Mouse (Mus musculus): ENCODE measurements around the gene Ankrd33.

Gene Ankrd33

DNA sequence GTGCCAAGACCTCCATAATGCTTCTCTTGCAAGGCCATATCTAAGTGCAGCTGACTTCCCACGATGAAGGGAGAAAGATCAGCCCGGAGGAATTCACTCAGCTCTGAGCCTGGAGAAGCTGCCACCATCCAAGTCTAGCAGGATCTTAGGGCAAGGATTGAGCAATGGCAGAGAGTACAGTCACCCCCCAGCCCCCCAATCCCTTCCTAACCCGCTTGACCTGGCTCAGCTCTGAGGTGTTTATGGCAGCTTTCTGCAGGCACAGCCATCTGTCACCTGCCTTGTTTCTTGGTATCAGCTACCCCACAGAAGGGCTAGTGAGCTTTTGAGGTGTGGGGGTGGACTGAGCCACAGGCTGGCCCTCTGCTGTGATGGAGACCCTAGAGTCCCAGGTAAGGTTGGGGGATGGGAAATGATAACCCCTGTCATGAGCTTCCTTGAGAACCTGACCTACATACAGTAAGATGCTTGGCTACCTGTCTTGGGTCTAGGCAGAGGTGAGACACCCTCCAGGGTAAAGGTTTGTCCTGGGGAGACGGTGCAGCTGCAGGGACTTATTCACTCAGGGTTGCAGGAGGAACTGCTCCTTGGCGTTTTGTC, at the start of gene Ankrd33:
Gene Ankrd33 (plus strand): TSS at position 245 of the 600 bp plus-strand sequence.
- no peak for DNase-seq (ENCODE audit: low read depth in 1 of 2, low spot score in 2 of 2)

DNA sequence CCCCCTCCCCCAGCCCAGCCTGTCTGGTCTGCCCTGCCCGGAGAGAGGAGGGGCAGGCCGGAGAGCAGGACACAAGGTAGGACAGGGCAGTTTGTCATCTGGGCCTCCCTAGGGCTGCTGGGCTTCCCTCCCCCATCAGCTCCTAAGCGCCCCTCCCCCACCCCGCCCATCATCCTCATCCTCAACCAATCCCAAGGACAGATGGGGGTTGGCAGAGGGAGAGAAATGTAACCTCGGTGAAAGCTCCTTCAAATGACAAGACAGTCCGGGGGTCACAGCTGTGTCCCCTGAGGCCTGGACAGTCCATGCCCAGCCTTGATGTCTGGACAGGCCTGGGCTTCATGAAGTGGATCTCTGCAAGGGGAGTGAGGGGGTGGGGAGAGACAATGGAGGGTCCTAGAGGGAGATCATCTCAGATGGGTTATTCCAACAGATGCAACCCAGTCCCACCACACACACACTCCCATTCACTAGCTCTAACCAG, 49.1 kb upstream of the Ankrd33 start:
- no peak for DNase-seq (ENCODE audit: low read depth in 1 of 2, low spot score in 2 of 2)

DNA sequence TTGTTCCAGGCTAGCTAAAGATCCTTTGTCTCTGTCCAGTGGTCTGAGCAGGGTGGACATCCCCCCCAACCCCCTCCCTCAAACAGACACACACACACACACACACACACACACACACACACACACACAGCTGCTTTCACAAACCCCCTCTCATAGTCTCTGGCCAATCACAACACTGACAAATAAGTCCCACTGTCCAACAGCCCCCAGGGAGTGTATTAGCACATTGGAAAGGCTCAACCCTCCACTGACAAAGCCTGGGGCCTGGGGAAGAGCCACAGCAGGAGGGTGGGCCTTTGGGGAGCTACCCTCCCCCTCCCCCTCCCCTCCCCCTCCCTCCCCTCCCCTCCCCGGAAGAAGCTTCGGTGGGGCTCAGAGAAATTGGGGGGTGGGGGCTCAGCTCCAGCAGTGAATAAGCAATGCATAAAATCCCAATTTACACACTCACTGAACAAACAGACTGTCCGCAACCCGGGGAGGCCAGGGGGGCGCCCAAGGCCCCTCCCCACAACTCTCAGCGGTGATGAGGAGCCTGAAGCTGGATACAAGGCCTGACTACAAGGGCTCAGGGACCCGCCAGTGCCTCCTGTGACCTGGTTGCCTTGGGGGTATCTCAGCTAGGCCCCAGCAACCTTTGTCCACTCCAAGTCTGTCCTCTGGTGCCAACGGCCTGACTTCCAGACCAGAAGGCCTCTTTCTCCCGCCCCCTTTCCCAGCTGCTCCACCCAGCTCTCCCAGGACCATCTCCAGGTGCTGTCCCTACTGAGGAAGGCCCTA, 48.4 kb upstream of the Ankrd33 start:
- no peak for DNase-seq (ENCODE audit: low read depth in 1 of 2, low spot score in 2 of 2)

DNA sequence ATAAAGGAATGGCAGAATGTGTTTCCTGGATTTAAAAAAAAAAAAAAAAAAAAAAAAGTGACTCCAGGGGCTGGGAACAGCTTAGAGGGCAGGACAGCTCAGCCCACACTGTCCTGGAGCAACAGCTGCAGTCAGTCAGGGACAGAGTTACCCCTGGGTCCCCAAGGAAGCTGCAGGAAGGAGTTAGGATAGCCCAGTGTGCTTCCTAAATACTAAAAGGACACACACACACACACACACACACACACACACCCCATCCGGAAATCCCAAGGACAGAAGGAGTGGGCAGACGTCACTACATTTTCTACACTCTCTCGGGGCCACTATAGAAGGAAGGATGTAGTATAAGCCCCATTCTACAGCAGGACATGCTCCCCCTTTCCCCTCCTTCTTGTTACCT, 47.5 kb upstream of the Ankrd33 start:
- no peak for DNase-seq (ENCODE audit: low read depth in 1 of 2, low spot score in 2 of 2)

DNA sequence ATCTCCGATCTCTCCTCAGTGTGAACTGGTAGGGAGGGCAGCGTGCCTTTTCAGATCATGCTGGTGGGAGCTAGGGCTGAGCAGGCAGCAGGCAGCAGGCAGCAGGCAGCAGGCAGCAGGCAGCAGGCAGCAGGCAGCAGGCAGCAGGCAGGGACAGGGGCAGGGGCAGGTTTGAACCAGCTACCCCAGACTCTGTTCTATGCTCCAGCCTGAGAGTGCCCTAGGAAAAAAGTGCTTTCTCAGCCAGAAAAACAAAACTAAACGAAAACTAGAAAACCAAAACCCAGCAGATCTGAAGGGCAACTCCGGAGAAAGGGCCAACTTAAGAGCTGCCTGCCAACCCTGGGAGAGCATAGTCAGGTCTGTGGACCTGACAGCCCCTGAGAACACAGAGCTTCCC, 46.9 kb upstream of the Ankrd33 start:
- DNase-seq (ENCODE audit: low read depth in 1 of 2, low spot score in 2 of 2): no peak

DNA sequence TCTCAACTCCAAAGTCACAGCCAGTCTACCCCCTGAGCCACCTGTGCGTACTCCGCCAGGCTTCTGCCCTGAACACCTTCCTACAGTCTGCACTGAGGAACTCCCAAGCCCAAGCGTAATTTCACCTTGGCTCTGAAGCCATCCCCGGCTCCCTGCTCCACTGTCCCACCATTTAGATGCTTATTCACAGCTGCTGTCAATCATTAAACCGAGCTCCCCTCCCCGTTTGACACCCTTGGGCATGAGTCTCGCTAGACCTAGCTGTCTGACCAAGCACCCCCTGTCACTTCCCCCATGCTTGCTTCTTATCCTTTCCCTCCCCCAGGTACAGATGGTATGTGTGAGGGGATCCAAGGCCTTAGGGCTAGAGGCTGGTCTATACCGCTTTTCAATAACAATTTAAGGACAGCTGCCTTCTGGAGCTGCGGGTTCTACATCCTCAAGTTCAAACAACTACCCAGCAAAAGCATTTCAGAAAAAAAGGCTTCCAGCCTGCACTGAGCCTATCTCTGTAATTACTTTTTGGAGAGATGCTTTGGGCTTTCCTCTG, 45.8 kb upstream of the Ankrd33 start:
- DNase-seq (ENCODE audit: low read depth in 1 of 2, low spot score in 2 of 2): no peak

DNA sequence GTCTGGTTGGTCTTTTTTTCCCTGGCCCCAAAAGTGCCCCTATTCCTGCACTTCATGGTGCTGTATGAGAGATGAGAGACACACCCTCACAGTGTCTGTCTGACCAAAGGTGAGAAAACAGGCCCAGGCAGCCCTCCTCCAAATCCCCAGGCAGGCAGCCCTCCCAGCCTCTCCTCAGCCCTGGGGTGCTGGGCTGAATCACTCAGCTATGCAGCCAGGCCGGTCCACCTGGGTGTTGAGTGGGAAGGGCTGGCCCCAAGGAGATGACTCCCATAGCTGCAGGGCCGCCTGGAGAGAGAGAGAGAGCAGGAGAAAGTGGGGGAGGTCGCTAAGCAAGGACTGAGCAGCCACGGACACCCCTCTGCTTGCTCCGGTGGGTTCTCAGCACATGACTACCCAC, 44.8 kb upstream of the Ankrd33 start:
- no peak for DNase-seq (ENCODE audit: low read depth in 1 of 2, low spot score in 2 of 2)

DNA sequence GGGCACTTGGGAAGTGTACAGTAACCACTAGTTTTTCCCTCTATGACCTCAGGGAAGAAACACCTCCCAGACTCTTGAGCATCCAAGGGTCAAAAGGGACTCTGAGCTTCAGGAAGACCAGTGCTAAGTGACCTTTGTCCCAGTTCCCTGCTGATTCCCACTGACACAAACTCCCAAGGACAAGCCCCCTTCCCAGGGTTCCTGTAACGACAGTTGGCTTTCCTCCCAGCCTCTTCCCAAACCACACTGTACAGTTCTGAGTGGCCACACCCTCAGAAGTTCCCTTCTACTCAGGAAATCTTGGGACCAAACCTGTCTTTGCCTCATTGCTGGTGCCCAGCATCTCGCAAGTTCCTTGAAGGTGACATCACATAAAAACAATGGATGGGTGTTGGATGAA, 42.8 kb upstream of the Ankrd33 start:
- DNase-seq (ENCODE audit: low read depth in 1 of 2, low spot score in 2 of 2): no peak

DNA sequence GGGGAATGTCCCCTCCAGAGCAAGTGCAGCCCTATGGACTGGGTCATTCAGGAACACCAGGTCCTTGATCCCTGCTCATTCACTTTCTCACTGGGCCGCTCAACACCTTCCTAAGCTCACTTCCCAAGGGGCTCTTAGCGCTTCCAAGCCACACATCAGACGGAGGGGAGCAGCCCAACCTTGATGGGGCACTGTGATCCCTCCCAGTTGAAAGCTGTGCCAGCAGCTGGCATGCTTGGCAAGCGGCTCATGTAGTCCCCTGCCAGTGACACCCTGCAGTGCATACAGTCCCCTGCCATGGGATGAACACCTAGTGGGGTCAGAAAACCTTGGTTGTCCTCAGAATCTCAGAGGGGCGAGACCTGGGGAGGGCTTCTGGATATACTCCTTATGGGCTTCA, 41.5 kb upstream of the Ankrd33 start:
- no peak for DNase-seq (ENCODE audit: low read depth in 1 of 2, low spot score in 2 of 2)

DNA sequence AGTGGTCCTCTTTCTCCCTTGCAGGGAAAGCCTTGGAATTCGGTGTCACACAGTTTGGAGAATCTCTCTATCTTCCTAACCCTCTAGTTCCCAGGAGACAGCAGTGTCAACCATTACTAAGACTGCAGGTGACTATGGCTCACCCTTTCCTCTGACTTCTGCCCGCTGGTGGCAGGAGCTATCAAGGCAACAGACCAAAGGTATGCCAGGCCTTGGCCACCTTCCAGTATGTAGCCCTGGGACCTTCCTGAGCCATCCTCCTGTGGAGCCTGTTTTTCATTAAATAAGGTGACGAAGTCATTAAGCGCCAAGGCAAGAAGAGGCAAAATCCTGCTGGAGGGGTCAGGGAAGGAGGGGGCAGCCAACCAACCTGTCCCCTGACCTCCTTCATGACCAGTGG, 40.4 kb upstream of the Ankrd33 start:
- no peak for DNase-seq (ENCODE audit: low read depth in 1 of 2, low spot score in 2 of 2)

DNA sequence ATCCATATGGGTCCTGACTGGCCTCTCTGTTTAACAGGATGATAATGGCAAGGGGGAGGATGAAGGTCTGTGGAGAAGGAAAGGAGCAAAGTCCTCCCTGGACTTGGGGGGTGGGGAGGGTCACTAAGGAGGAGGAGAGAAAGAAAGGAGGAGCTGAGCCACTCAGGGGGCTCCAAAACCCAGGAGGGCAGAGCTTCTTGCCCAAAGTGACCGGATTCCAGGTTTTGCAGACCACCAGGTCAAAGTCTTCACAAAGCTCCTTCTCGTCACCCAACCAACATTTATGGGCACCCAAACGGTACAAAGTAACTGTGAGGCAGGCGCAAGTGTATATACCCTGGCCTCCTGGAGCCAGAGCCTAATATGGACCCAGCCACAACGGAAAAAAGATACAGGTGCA, 39.9 kb upstream of the Ankrd33 start:
- DNase-seq (ENCODE audit: low read depth in 1 of 2, low spot score in 2 of 2): no peak

DNA sequence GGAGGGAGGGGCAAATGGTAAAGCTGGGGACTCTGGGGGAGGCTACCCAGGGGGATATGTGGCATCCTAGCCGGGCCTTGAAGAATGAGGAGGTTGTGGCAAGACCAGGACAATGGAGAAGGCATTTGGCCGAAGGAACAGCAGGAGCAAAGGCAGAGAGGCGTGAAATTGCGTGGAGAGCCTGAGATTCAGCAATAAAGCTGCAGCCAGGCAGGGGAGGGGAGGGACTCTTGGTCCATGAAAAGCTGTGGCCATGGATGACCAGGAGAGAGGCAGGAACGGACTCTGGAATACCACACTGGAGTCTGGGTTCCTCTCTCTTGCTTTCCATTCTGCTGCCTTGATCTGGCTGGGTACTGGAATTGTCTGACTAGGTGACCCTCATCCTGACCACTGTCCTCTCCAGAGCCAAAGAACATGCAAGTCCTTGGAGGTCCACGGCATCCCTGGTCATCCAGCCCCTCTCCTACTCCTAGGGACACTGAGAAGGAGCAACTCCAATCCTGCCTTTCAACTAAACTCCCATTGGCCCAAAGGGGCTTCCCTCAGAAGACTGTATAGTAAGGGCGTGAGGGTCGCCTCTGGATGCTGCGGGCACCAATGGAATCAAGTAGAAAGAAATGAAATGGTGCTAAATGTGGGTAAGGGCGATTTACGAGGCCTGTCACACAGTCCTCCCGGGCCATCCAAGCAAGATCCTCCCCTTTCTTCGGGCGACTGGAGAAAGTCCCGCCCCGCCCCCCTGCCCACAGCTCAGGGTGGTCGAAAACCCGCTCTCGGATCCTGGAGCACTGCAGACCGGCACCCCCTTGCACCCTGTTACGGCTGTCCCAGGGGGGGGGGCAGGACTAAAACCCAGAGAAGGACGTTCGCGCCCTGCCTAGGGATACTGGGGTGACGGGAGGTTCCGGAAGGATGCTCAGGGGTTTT, 39.2 kb upstream of the Ankrd33 start:
- DNase-seq (ENCODE audit: low read depth in 1 of 2, low spot score in 2 of 2): no peak

DNA sequence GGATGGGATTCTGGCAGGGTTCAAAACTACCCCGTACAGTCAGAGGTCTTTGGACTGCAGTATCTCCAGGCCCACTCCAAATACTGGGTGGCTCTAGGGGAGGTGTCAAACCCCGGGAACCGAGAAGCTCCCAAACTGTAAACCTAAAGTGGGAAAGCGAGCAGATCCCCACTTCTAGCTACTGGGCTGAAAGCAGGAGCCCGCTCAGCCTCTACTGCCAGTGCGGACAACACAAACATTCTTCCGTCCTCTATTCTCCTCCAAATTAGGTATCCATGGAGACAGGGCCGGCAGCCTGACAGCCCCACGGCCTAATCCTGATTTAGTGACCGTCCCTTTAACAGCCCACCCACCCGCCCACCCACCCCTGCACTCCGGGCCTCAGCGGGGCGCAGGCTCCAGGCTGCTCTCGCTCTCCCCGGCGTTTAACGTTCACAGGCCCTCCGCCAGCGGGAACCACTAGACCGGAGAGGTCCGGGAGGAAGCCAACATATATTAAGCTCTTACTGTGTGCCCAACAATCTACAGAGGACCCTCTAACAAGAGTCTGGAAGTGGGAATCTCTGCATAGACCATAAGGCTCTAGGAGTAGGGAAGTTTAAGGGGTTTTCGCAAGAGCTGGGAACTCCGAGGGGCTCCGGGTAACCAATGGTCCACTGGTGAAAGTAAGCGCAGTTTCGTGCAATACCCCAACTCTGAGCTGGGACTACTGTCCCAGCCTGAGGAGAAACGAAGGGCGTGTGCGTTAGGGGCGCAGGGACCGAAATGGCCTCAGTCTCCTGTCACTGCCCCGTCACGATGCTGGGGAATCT, 38.3 kb upstream of the Ankrd33 start:
- no peak for DNase-seq (ENCODE audit: low read depth in 1 of 2, low spot score in 2 of 2)

DNA sequence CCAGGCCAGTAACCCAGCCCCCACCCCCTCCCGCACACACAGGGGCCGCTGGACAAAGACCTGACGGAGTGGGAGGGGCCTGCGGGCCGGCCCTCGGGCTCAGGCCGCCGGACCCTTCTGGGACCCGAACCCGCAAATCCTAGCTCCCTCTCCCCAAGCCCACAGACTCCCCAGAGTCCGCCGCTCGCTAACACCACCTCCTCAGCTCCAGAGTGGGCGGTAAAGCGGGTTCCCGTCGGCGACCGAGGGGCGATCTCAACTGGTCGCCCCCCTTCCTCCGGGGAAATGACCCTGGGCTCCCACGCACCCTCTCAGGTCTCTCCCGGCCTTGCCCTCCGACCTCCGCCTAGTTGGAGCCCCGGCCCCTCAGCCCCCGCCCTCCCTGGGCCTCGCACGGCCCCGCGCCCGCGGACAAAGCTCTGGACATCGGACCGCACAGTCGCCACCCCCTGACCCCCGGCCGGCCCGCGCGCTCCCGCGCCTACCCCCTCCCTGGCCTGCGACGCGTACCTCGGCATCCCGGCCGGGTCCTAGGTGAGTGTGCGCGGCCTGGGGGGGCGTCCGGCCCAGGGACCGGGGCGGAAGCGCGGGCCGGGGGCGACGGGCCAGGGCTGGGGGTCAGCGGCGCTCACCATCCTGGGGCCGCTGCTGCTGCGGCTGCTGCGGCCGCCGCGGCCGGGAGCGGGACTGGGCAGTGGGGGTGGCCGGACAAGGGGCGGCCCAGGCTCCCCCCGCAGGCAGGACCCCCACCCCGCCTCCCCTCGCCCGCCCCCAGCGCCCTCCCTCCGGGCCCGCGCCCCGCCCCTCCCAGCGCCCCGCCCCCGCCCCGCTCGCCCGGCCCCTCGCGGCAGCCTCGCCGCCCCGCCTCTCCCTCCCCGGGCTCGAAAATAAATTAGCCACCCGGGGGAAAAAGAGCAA, 37.5 kb upstream of the Ankrd33 start, which contains the start of gene Fignl2:
Gene Fignl2 (minus strand): TSS at position 755 of the 918 bp plus-strand sequence.
- DNase-seq (ENCODE audit: low read depth in 1 of 2, low spot score in 2 of 2): no peak

DNA sequence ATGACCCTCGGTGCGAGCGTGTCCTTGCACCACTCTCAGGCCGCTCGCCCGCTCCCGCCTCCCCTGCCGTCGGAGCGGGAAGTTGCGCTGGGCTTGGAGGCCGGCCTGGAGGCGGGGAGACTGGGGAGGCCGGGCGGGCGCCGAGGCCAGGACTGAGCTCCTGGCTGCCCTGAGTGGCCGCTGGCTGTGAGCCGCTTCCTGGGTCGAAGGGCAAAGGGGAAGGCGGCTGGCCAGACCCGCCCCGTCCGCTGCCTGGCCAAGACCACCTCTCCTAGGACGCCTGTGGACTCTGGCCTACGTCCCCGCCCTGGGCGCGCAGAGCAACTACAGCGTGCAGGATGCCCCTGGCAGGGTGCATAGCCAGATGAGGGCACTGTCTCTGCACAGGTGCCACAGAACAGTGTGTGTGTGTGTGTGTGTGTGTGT, 36.8 kb upstream of the Ankrd33 start:
- peak; percentile 17 to 26 for DNase-seq (ENCODE audit: low read depth in 1 of 2, low spot score in 2 of 2)

DNA sequence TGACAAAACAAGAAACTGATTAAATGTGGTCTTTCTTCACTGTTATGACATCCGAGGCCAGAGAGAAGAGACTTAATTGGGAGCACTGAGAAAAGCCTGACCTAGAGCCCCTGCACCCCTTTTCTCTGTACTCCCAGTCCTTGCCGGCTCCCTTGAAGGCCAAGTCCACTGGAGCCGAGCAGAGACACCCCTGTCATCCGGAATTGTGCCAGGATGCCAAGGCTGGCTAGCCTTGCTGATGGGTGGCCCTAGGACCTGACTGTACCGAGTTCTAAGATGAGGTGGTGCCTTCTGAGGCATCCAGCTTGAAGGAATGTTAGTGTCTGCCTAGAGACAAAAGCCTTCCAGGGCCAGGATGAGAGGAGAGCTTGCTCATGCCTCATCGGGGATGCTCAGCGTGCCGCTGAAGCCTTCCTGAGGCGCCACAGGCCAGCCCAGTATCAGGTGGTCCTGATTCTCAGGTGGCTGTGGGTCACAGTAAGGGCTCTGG, 35.5 kb upstream of the Ankrd33 start:
- no peak for DNase-seq (ENCODE audit: low read depth in 1 of 2, low spot score in 2 of 2)

DNA sequence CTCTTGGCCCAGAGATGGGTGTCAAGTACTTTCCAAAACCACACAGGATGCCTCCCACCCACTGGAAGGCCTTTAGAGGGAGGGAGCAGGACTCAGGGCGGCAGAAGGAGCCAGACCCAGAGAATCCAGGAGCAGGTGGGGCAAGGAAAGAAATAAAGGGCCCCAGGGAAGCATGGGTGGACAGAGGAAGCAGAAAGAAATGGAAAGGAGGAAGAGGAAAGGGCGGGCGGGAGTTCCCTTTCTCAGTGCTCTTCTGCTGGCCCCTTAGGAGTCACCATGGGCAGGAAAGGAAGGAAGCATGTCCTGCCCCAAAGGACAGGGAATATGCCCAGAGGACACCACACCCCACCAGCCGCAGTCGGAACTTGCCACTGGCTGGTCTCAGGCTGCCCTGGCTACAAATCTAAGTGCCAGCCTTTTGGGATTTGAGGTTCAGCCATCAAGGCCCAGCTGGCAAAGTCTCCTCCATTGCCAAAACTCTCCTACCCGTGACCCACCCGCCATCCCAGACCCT, 34.5 kb upstream of the Ankrd33 start:
- DNase-seq (ENCODE audit: low read depth in 1 of 2, low spot score in 2 of 2): no peak

DNA sequence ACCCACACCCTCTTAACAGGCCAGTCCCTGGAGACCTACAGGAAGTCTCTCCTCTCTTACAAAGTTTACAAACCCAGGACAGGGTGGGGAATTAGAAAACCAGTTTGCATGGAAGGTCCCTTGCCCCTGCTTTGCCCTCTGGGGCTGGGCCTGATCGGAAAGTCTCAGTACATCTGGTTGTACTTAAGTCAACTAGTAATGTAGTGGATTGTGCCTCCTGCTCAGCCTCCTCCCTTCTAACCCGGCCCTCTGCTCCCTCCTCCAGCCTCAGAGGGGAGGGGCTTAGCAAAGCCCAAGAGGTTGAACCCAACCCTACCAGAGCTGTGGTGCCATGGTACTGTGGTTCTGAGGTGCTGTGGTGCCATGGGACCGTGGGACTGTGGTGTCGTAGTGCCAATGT, 33.3 kb upstream of the Ankrd33 start:
- no peak for DNase-seq (ENCODE audit: low read depth in 1 of 2, low spot score in 2 of 2)

DNA sequence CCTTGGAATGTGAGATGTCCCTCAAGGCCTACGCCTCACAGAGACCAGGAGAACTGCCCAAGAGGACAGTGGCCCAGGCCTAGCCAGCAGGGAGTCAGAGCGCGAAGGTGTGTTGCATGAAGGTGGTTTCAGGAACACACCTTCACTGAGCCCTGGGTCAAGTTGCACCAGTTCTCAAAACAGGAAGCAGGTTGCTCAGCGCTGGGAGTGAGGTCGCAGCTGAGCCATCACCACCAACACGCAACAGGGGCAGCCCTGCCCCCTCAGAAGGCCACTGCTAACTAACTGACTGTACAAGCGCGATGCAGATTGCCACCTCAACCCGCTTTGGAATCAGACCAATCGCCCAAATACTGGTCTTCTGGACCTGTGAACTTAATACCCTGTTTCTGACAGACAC, 31.1 kb upstream of the Ankrd33 start:
- DNase-seq (ENCODE audit: low read depth in 1 of 2, low spot score in 2 of 2): no peak
